Mouse (Mus musculus) heart, embryonic 11.5 days (tissue): Measurements from ENCODE around the gene Radil. TPM values are rescaled to one million over a fixed set of nuclear protein-coding genes. Genes with fewer than 3 reads are reported as not detected.

Experiments used
- ATAC-seq: fragments of 200-750 bp; cut with Nextera tagmentation; replicated peaks from 2 replicates; pipeline ENCODE4 v1.8.0; 2017; ENCODE audit warnings: moderate library complexity; ENCODE audit not compliant: insufficient number of reproducible peaks, low FRiP score, low TSS enrichment
- H3K27ac ChIP-seq: fragments of 300-500 bp; sonication (generic); 2 replicates; pipeline ENCODE4 v1.5.1; 2014; ENCODE audit warnings: mild to moderate bottlenecking, low read depth, low read length
- H3K27me3 ChIP-seq: fragments of 300-500 bp; sonication (generic); 2 replicates; pipeline ENCODE4 v1.6.1; 2014; ENCODE audit warnings: mild to moderate bottlenecking, low read length, mixed read lengths; ENCODE audit not compliant: control insufficient read depth, insufficient read depth
- H3K36me3 ChIP-seq: fragments of 300-500 bp; sonication (generic); 2 replicates; pipeline ENCODE4 v1.6.1; 2014; ENCODE audit warnings: mild to moderate bottlenecking, low read length, moderate library complexity, mixed read lengths; ENCODE audit not compliant: control insufficient read depth, insufficient read depth
- H3K4me1 ChIP-seq: fragments of 300-500 bp; sonication (generic); 2 replicates; pipeline ENCODE4 v1.6.1; 2014; ENCODE audit warnings: low read length; ENCODE audit not compliant: control insufficient read depth, insufficient read depth
- H3K4me2 ChIP-seq: fragments of 300-500 bp; sonication (generic); 2 replicates; pipeline ENCODE4 v1.6.1; 2014; ENCODE audit warnings: mild to moderate bottlenecking, moderate library complexity
- H3K4me3 ChIP-seq: fragments of 300-500 bp; sonication (generic); 2 replicates; pipeline ENCODE4 v1.5.1; 2014; ENCODE audit warnings: low read depth, low read length
- H3K9ac ChIP-seq: fragments of 300-500 bp; sonication (generic); 2 replicates; pipeline ENCODE4 v1.6.1; 2014; ENCODE audit warnings: mild to moderate bottlenecking, low read depth, low read length, moderate library complexity
- H3K9me3 ChIP-seq: fragments of 300-500 bp; sonication (generic); replicated peaks from 2 replicates; pipeline ENCODE4 v1.6.1; 2016; ENCODE audit warnings: low read length; ENCODE audit not compliant: control insufficient read depth
- WGBS: fragments of 180-500 bp; shearing (Covaris S2); extraction: QIAGEN DNeasy Blood & Tissue Kit; methylation state at CpG from one replicate; pipeline ENCODE4 v1.1.7; 2014; ENCODE audit not compliant: insufficient replicate concordance; 5-methylcytosine and 5-hydroxymethylcytosine counted together
- polyA plus RNA-seq: library from polyadenylated mRNA; unstranded; fragments of >200 nt; fragmentation: Nextera tagmentation; extraction: Ambion mirVana; gene quantifications from 2 replicates; pipeline ENCODE4 v1.2.1, GENCODE M21; 2014

Gene Radil
- polyA plus RNA-seq, 1 experiment from 2014 or later = 10.0 TPM

DNA sequence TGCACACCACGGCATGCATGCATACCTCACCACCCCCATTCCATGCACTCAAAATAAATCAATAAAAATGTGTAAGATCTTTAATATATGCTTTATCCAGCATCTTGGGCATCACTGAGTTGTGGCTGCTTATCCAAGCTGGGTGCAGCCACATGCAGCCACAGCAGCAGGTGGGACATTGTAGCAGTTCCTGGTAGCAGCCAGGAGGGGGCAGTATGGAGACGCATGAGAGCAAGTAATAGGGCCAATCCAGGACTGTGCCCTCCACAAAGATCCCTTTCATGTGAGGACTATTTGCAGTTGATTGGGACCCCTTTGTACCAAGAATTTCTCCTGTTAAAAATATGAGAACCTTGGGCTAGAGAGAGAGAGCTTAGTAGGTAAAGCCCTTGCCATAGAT lies 68.4 kb downstream of the Radil start:
- no peaks in the 10 kb centered on the region for H3K36me3 ChIP-seq
- no peaks in the 10 kb centered on the region for H3K4me1 ChIP-seq
- no peak overlapping the region for H3K27ac ChIP-seq
- WGBS = 54% methylated on average over 2 of the region's 2 CpGs
- no peak overlapping the region for H3K4me3 ChIP-seq
- H3K27me3 ChIP-seq = no peaks in the 10 kb centered on the region
- H3K9ac ChIP-seq = no peak overlapping the region
- H3K9me3 ChIP-seq = no peaks in the 10 kb centered on the region
- no peak for ATAC-seq
- H3K4me2 ChIP-seq = no peak overlapping the region

GRCm38 (mm10) chr5:142478829-142479435 lies 72.0 kb downstream of the Radil start:
- Histone ChIP-seq H3K4me1 (no peaks in the 10 kb centered on the region), H3K36me3 (no peaks in the 10 kb centered on the region), H3K27ac (no peak overlapping the region), H3K4me3 (no peak overlapping the region; the same call in 1 of the 2 replicates), H3K27me3 (no peaks in the 10 kb centered on the region), H3K9me3 (no peaks in the 10 kb centered on the region), H3K9ac (no peak overlapping the region), H3K4me2 (peak overlapping the region; percentile 37)
- peak; percentile 33 for ATAC-seq
- WGBS = 29% methylated on average over 17 of the region's 17 CpGs

- Histone ChIP-seq H3K4me3 (no peak overlapping the region), H3K4me2 (no peak overlapping the region), H3K27me3 (no peaks in the 10 kb centered on the region), H3K9me3 (no peaks in the 10 kb centered on the region), H3K9ac (no peak overlapping the region), H3K4me1 (no peaks in the 10 kb centered on the region), H3K36me3 (no peaks in the 10 kb centered on the region), H3K27ac (no peak overlapping the region)
- WGBS = 83% methylated on average over 5 of the region's 5 CpGs
- no peak for ATAC-seq
These were observed 72.9 kb downstream of the Radil start for GRCm38 (mm10) chr5:142477866-142478615.

DNA sequence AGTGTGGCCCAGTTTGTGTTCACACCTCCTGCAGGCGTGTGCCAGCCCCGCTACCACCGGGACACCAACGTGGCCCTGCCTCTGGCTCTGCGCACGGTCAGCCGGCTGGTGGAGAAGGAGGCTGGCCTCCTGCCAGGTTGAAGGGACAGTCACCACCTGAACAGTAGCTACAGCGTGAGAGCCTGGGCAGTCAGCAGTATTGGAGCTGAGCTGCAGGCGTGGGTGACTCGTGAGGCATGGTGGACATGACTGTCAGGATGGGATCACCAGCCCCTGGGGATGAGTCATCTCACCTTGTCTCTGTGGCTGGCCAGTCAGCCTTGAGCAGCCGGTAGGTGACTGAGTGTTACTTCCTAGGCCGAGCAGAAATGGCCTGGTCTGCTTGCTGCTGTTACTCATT lies 73.6 kb downstream of the Radil start:
- no peak overlapping the region for H3K27ac ChIP-seq
- no peaks in the 10 kb centered on the region for H3K36me3 ChIP-seq
- no peaks in the 10 kb centered on the region for H3K4me1 ChIP-seq
- 81% methylated on average over 12 of the region's 12 CpGs for WGBS
- no peaks in the 10 kb centered on the region for H3K27me3 ChIP-seq
- H3K4me3 ChIP-seq = no peak overlapping the region
- ATAC-seq = no peak
- H3K9ac ChIP-seq = no peak overlapping the region
- no peaks in the 10 kb centered on the region for H3K9me3 ChIP-seq
- H3K4me2 ChIP-seq = no peak overlapping the region

DNA sequence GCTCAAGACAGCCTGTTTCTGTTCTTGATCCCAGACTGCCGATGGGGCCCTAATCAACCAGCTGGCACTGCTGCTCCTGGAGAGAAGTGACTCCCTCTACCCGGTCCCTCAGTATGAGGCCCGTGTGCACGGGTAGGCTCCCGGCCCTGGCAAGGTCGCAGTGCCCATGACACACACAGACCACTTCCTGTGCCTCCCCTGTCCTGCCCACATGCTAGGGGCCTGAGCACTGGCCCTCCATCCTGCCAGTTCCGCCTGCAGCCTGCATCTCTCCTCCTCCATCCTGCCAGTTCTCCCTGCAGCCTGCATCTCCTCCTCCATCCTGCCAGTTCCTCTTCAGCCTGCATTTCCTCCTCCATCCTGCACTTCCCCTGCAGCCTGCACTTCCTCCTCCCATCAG lies 75.2 kb downstream of the Radil start:
- H3K4me1 ChIP-seq = no peaks in the 10 kb centered on the region
- H3K9ac ChIP-seq = no peak overlapping the region
- 68% methylated on average over 7 of the region's 7 CpGs for WGBS
- H3K27me3 ChIP-seq = no peaks in the 10 kb centered on the region
- H3K36me3 ChIP-seq = 0 out of 2 replicates have a peak, but pooled peaks cover 3% of the 10 kb centered on the region
- no peak overlapping the region for H3K27ac ChIP-seq
- no peak overlapping the region for H3K4me2 ChIP-seq
- no peaks in the 10 kb centered on the region for H3K9me3 ChIP-seq
- no peak for ATAC-seq
- no peak overlapping the region for H3K4me3 ChIP-seq

GRCm38 (mm10) chr5:142473696-142474095 lies 77.2 kb downstream of the Radil start:
- Histone ChIP-seq H3K4me1 (no peaks in the 10 kb centered on the region), H3K27me3 (no peaks in the 10 kb centered on the region), H3K4me3 (no peak overlapping the region), H3K9me3 (no peaks in the 10 kb centered on the region), H3K27ac (no peak overlapping the region), H3K4me2 (no peak overlapping the region), H3K9ac (no peak overlapping the region), H3K36me3 (peaks cover 13% of the 10 kb centered on the region)
- no peak for ATAC-seq
- WGBS = 66% methylated on average over 10 of the region's 10 CpGs

- no peak overlapping the region for H3K9ac ChIP-seq
- H3K4me3 ChIP-seq = no peak overlapping the region
- H3K9me3 ChIP-seq = no peaks in the 10 kb centered on the region
- no peak overlapping the region for H3K27ac ChIP-seq
- H3K4me2 ChIP-seq = no peak overlapping the region
- peaks cover 2% of the 10 kb centered on the region; the same call in 1 of the 2 replicates for H3K4me1 ChIP-seq
- no peaks in the 10 kb centered on the region for H3K27me3 ChIP-seq
- ATAC-seq = no peak; the same call in 1 of the 2 replicates
- 87% methylated on average over 11 of the region's 11 CpGs for WGBS
- peaks cover 14% of the 10 kb centered on the region for H3K36me3 ChIP-seq
These were observed 81.1 kb downstream of the Radil start for GRCm38 (mm10) chr5:142469796-142470195.

GRCm38 (mm10) chr5:142468375-142468774 lies 82.5 kb downstream of the Radil start:
- Histone ChIP-seq H3K9ac (no peak overlapping the region), H3K4me1 (peaks cover 3% of the 10 kb centered on the region; the same call in 1 of the 2 replicates), H3K27ac (no peak overlapping the region), H3K9me3 (no peaks in the 10 kb centered on the region), H3K27me3 (no peaks in the 10 kb centered on the region), H3K4me3 (no peak overlapping the region), H3K4me2 (no peak overlapping the region), H3K36me3 (peaks cover 14% of the 10 kb centered on the region)
- ATAC-seq = no peak
- WGBS = 90% methylated on average over 13 of the region's 13 CpGs
